Mouse (Mus musculus): ENCODE measurements at regions not wholly inside any gene's neighbourhood (a gene's known extent, or its start where the extent isn't known, plus 50 kb on each side); places are given as distances from the start of the nearest gene placed in this dataset.

DNA sequence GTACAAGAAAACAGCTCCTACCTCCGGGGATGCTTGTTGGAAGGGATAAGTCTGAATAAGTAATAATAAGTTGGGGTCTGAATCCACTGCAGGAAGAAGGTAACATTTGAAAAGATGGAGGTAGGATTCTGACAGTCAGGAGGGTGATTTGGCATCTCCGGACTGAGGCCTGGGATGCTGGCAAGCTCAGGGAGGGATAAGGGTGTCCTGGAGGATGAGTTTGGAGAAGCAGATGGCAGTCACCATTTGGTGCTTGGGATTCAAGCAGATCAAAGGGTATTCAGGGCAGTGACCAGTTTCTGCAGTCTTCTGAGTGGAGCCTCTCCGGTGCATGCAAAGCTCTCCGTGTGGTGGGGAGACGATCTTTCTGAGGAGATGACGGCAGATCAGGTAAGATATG is 62.9 kb upstream of the Gm2310 start:
- no peak for DNase-seq

DNA sequence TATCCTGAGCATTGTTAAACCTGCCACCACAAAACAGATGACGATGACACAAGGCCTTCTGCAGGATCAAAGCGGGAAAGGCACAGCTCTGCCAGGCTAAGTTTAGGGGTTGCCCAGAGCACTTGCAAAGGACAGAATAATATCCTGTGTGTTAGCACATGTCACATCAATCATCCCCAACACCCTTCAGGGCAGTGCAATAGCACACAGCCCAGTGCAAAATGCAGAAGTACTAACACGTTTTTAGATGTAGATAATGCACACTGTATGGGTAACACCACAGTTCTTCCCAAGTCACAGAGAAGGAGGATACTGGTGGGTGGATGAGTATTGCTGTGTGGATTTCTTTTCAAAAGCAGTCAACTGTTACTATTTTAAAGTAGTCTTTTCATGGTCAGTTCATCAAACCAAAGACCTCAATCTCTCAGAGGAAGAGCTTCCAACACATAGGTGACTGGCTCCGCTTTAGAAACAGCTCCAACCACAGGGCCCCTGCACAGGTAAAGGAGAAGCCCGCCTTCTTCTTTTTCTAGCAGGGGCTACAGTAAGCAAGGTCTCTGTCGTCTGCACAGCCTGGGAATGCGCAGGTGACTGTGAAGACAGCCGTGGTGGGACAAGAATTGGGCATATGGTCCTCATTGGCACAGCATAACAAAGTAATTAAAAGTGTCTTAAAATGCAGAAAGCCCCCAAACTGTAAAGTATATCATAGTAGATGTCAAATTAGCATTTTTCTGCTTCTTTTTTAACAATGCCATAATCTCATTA is 61.6 kb upstream of the Gm2310 start:
- no peak for DNase-seq

DNA sequence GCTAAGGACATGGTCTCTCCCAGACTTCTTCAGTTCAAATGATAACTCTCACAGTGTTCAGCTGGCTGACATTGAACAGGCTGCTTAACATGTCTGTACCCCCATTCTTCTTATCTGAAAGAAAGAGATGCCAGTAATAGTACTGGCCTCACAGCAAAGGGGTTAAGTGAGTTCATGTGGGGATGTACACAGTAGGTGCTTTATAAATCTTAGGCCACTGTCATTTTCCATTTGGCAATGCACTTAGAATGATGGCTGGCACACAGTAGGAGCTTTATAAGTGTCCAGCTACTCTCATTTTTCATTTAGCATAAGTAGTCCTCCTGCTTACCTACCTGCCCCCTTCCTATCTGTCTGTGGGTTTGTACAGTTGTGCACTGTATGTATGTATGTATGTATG is 60.3 kb upstream of the Gm2310 start:
- DNase-seq = no peak

- DNase-seq = peak; percentile 47
Observed at GRCm38 (mm10) chr15:8577480-8577881, 57.7 kb upstream of the Gm2310 start.

DNA sequence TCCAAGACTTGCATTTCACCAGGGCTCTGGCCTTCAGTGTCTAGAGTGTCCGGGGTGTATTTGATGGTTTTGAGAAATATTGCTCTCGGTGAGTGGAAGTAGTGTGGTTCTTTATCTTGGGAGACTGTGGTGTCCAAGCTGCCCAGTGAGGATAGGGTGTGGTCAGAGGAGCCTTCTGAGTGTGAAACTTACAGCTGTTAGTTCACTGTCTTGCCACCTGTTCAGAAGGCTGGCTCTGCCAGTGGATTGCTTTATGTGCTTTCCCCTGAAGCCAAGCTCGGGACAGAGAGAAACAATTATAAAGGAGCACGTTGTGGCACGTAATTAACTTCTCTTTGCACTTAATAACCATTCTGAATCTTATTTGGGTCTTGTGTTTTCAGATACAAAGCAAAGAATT is 57.2 kb upstream of the Gm2310 start:
- DNase-seq = no peak

- peak; percentile 37 for DNase-seq
Observed at GRCm38 (mm10) chr15:8569617-8570016, 49.9 kb upstream of the Gm2310 start.

Data from kidney, postnatal 14 days (tissue).